Mouse (Mus musculus) stomach, postnatal 0 days (tissue): ENCODE results near the gene Nfkbiz. TPM values are rescaled to one million over a fixed set of nuclear protein-coding genes. Genes with fewer than 3 reads are reported as not detected.

ENCODE experiments used
- ATAC-seq: fragments of 200-750 bp; cut with Nextera tagmentation; 2 replicates; pipeline ENCODE4 v1.8.0; 2017; ENCODE audit not compliant: low FRiP score, low TSS enrichment
- DNase-seq: peaks from one replicate; pipeline ENCODE4 v3.0.0-alpha.2; 2016; ENCODE audit warnings: low spot score
- H3K27ac ChIP-seq: fragments of 300-500 bp; sonication (generic); replicated peaks from 2 replicates; pipeline ENCODE4 v1.5.1; 2014; ENCODE audit warnings: mild to moderate bottlenecking, control low read depth
- H3K27me3 ChIP-seq: fragments of 300-500 bp; sonication (generic); 2 replicates; pipeline ENCODE4 v1.6.1; 2014; ENCODE audit warnings: low read length; ENCODE audit not compliant: control insufficient read depth, insufficient read depth
- H3K36me3 ChIP-seq: fragments of 300-500 bp; sonication (generic); 2 replicates; pipeline ENCODE4 v1.6.1; 2014; ENCODE audit warnings: low read length, mixed read lengths; ENCODE audit not compliant: control insufficient read depth, insufficient read depth
- H3K4me1 ChIP-seq: fragments of 300-500 bp; sonication (generic); replicated peaks from 2 replicates; pipeline ENCODE4 v1.6.1; 2014; ENCODE audit warnings: antibody characterized with exemption; ENCODE audit not compliant: control insufficient read depth, insufficient read depth
- H3K4me2 ChIP-seq: fragments of 300-500 bp; sonication (generic); replicated peaks from 2 replicates; pipeline ENCODE4 v1.6.1; 2014; ENCODE audit warnings: low read depth, mild to moderate bottlenecking, control low read depth, moderate library complexity
- H3K4me3 ChIP-seq: fragments of 300-500 bp; sonication (generic); 2 replicates; pipeline ENCODE4 v1.5.1; 2014; ENCODE audit warnings: low read depth, low read length, control low read depth
- H3K9ac ChIP-seq: fragments of 300-500 bp; sonication (generic); 2 replicates; pipeline ENCODE4 v1.6.1; 2014; ENCODE audit warnings: mild to moderate bottlenecking, low read length, control low read depth, mixed read lengths
- H3K9me3 ChIP-seq: fragments of 300-500 bp; sonication (generic); 2 replicates; pipeline ENCODE4 v1.6.1; 2016; ENCODE audit warnings: low read length; ENCODE audit not compliant: control insufficient read depth
- CTCF ChIP-seq: IDR thresholded peaks from 2 replicates; pipeline ENCODE4 v1.5.1; 2016; ENCODE audit warnings: antibody characterized with exemption, low read depth, mild to moderate bottlenecking, moderate library complexity
- EP300 ChIP-seq: optimal IDR thresholded peaks from 2 replicates; pipeline ENCODE3; 2016; ENCODE audit warnings: antibody characterized with exemption
- WGBS: fragments of 180-500 bp; shearing (Covaris S2); extraction: QIAGEN DNeasy Blood & Tissue Kit; methylation state at CpG from one replicate; pipeline ENCODE4 v1.1.7; 2014; 5-methylcytosine and 5-hydroxymethylcytosine counted together
- polyA plus RNA-seq: library from polyadenylated mRNA; unstranded; fragments of >200 nt; fragmentation: Nextera tagmentation; extraction: Ambion mirVana; gene quantifications from 2 replicates; pipeline ENCODE4 v1.2.1, GENCODE M21; 2015

Gene Nfkbiz
- polyA plus RNA-seq, 1 experiment from 2014 or later: 9.1 TPM

DNA sequence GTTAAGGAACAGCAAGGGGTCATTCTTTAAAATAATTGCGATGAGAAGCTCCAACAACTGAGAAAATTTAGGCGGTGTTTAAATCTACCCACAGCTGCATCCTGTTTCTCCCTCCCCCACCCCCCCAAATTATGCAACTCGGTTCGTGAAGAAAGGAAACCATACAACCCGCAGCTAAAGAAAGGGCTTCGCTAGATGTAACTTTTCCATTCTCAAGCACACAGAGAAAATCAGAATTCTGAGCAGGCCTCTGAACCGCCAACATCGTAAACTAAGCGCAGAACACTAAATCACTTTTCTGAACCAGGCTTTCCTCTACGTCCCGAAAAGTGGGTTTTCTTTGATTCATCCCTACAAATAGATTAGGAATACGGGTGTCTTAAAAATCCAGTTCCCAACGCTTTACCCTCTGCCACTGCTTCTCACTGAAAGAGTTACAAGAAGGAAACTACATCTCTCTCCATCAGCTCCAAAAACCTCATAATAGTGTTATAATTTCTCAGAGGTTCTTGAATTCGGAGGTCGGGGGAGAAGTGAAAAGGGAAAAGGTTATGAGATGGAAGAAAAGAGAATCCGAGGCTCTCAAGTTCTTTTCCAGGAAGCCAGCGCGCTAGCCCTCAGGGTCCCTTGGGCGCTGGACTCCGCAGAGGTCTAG lies 17.7 kb downstream of the Nfkbiz start:
- 8% methylated on average over 20 of the region's 20 CpGs for WGBS
- Histone ChIP-seq H3K4me2 (peak overlapping the region; percentile 74), H3K4me1 (no peaks in the 10 kb centered on the region), H3K27me3 (no peaks in the 10 kb centered on the region), H3K9me3 (no peaks in the 10 kb centered on the region), H3K4me3 (peak overlapping the region; percentile 94), H3K9ac (peak overlapping the region; percentile 89), H3K27ac (peak overlapping the region; percentile 95), H3K36me3 (peaks cover 9% of the 10 kb centered on the region)
- no peak for TF ChIP-seq EP300
- ATAC-seq (no peak), DNase-seq (peak; percentile 26)

DNA sequence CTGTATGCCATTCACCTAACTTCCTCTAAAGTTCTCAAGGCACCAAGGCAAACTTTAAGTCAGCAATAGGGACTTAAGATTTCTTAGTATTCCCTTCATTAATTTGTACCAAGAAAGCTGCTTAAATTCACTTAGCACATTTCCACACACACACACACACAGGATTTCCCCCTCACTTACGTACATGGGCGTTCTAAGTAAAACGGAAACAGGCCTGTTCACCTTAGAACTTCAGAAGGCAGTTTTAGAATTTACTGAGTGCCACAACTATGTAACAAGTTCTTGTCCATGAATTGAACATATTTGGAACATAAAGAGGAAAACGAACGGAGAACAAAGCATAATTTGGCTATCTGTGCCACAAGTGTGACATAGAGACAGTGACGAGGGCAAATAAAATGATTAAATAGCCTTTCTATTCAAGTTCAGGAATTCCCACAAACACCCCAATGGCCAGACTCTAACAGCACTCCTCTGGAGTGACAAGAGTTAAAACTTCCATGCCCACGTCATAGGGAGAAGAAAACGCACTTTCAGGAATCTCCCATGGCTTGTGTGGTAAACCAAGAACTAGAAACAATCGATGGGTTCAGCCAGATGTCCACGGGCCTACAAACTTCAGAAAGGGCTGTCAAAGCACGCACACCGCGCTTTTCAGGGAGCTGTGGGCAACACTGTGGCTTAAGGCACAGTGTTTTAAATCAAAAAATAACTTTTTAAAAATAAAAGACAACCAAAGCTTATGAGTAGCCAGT lies 18.4 kb downstream of the Nfkbiz start:
- H3K9me3 ChIP-seq: no peaks in the 10 kb centered on the region
- TF ChIP-seq CTCF (no peak), EP300 (no peak)
- peak overlapping the region; percentile 95 for H3K27ac ChIP-seq
- peak overlapping the region; percentile 89 for H3K9ac ChIP-seq
- H3K4me1 ChIP-seq: no peaks in the 10 kb centered on the region
- H3K4me2 ChIP-seq: peak overlapping the region; percentile 74
- H3K27me3 ChIP-seq: no peaks in the 10 kb centered on the region
- no peak for ATAC-seq
- peak; percentile 34 for DNase-seq
- 28% methylated on average over 13 of the region's 13 CpGs for WGBS
- peaks cover 16% of the 10 kb centered on the region for H3K36me3 ChIP-seq
- peak overlapping the region; percentile 94 for H3K4me3 ChIP-seq

DNA sequence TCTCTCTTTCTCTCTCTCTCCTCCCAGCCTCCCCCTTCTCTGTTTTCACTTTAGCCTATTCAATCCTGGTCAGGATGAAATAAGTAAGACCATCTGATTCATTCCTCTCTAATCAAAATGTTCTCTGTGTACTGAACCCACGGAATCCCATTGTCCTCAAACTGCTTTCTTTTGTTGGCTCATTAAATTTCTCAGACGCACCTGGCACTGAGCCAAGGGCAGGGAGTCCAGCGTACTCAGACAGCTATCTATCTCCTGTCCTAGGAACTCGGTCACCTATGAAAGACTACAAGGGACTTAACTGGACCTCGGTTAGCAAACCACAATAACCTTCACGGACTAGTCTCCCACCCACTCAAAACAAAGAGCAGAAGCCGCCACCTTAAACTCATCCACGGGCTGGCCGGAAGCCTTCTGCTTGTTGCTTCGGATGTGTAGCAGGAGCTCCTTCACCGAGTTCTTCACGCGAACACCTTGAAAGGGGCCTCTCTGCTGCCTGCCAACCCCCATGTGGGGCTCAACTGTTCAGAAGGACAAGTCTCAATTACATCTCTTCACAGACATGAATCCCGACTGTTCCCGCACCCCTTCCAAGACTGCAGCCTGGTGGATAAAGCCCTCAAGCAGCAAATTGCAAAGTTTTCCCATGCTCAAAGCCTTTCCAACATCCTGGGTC lies 19.4 kb downstream of the Nfkbiz start:
- Histone ChIP-seq H3K27ac (peak overlapping the region; percentile 66), H3K4me3 (peak overlapping the region; percentile 94), H3K9ac (peak overlapping the region; percentile 59), H3K9me3 (no peaks in the 10 kb centered on the region), H3K27me3 (no peaks in the 10 kb centered on the region), H3K4me1 (no peaks in the 10 kb centered on the region), H3K36me3 (peaks cover 20% of the 10 kb centered on the region), H3K4me2 (peak overlapping the region; percentile 74)
- DNase-seq (peak; percentile 60), ATAC-seq (no peak)
- TF ChIP-seq EP300 (no peak), CTCF (0 out of 2 replicates have a peak, but pooled peaks have one; percentile 11)
- 32% methylated on average over 15 of the region's 15 CpGs for WGBS

DNA sequence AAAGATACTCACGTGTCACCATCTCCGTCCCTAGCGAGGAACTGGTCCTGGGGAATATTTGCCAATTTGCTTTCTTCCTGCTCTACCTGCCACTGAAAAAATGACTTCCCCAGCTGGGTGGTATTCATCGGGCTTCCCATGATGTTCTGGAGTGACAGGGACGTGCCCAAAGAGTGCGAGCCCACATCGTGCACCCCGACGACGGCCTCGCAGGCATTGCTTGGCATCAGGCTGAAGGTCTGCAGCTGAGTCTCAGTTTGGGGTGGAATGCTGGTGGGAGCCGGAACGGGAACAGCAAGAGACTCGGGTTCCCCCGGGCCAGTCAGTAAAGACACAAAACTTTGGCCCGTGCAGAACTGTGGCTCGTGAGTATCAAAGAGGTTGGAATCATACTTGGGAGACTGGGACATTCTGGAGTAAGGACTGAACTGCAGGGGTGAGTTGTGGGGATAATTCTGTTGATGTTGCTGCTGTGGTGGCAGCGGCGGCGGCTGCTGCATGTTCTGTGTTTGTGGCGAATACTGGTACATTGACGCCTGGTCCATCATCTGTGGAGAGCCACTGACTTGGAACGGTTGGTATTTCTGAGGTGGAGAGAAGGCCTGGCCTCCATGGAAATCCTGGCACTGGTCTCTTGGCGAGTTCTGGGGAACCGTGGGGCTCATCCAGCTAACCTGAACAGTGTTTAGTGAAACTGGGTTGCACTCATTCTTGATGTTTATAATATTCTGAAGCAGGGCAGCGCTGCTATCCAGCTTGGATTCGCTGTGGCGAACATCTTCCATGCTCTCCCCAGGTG lies 20.8 kb downstream of the Nfkbiz start:
- WGBS: 86% methylated on average over 28 of the region's 28 CpGs

DNA sequence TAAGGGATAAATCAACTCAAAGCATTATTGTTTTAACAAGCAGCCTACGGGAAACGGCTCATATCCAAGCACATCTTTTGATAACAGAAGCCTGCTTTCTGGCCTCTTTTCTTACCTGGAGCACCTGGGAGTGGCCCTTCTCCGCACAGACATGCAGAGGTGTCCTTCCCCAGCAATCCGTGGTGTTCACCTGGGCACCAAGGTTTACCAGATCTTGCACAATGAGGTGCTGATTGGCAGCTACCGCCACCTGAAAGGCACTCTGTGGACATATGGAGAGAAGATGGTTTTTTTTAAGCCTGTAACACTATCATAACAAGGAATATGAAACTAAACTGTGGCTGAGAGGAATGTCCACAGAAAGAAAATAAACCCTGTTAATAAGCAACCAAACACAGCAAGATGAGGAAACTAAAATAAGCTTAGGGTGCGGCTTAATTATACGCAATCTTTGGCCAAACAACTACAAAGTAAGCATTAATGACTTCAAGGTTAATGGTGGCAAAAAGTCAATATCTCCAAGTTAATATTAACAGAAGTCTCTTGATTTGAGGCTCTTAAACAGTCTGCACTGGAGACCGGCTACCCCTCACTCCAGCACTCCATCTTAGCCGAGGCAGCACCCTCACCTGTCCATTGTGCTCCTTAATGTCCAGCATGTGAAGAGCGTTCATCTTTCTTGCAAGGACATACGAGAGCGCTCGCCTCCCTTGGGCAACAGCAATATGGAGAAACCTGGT lies 22.3 kb downstream of the Nfkbiz start:
- no peak overlapping the region for H3K4me3 ChIP-seq
- no peak overlapping the region for H3K9ac ChIP-seq
- whole genome bisulfite sequencing: 57% methylated on average over 13 of the region's 13 CpGs
- H3K4me2 ChIP-seq: peak overlapping the region; percentile 34; the same call in 1 of the 2 replicates
- H3K27me3 ChIP-seq: no peaks in the 10 kb centered on the region
- peaks cover 38% of the 10 kb centered on the region for H3K36me3 ChIP-seq
- ATAC-seq (peak; percentile 79), DNase-seq (peak; percentile 66)
- no peaks in the 10 kb centered on the region for H3K9me3 ChIP-seq
- TF ChIP-seq CTCF: no peak
- no peak for TF ChIP-seq EP300
- peak overlapping the region; percentile 78 for H3K27ac ChIP-seq
- no peaks in the 10 kb centered on the region for H3K4me1 ChIP-seq

More for the DNA sequence above, 20.8 kb downstream of the Nfkbiz start:
- ATAC-seq (no peak), DNase-seq (peak; percentile 27)
- H3K9ac ChIP-seq: 0 out of 2 replicates have a peak overlapping the region, but pooled peaks have one; percentile 18
- H3K27ac ChIP-seq: peak overlapping the region; percentile 35; the same call in 1 of the 2 replicates
- H3K4me2 ChIP-seq: peak overlapping the region; percentile 74
- no peaks in the 10 kb centered on the region for H3K27me3 ChIP-seq
- TF ChIP-seq EP300 (no peak), CTCF (no peak)
- H3K4me1 ChIP-seq: no peaks in the 10 kb centered on the region
- no peaks in the 10 kb centered on the region for H3K9me3 ChIP-seq
- H3K4me3 ChIP-seq: peak overlapping the region; percentile 12; the same call in 1 of the 2 replicates
- H3K36me3 ChIP-seq: peaks cover 31% of the 10 kb centered on the region
